Mouse (Mus musculus): ENCODE measurements around the gene Fam25c. TPM values are rescaled to one million over a fixed set of nuclear protein-coding genes. Genes with fewer than 3 reads are reported as not detected.

Gene Fam25c
- polyA plus RNA-seq, 1 experiment from 2014 or later: not detected

- 11% methylated on average over 5 of the region's 5 CpGs for WGBS
- peak overlapping the region; percentile 86 for H3K4me2 ChIP-seq
- peaks cover 7% of the 10 kb centered on the region; the same call in 1 of the 2 replicates for H3K36me3 ChIP-seq
- H3K4me3 ChIP-seq: peak overlapping the region; percentile 86
- H3K27me3 ChIP-seq (replicated peaks): no peaks in the 10 kb centered on the region
- H3K9me3 ChIP-seq: no peaks in the 10 kb centered on the region
- peak overlapping the region; percentile 97 for H3K27ac ChIP-seq (replicated peaks)
- H3K4me1 ChIP-seq: peaks cover 31% of the 10 kb centered on the region
- no peak for ATAC-seq (ENCODE audit: extremely low read depth, insufficient number of reproducible peaks, low FRiP score, low TSS enrichment)
- H3K9ac ChIP-seq: peak overlapping the region; percentile 83
Observed at GRCm38 (mm10) chr14:34309907-34310233, 45.4 kb downstream of the Fam25c start.

GRCm38 (mm10) chr14:34309266-34309665, 46.0 kb downstream of the Fam25c start:
- H3K4me2 ChIP-seq: peak overlapping the region; percentile 86
- 78% methylated on average over 4 of the region's 4 CpGs for WGBS
- H3K36me3 ChIP-seq: peaks cover 7% of the 10 kb centered on the region; the same call in 1 of the 2 replicates
- H3K27ac ChIP-seq (replicated peaks): peak overlapping the region; percentile 97; the same call in 1 of the 2 replicates
- H3K4me3 ChIP-seq: peak overlapping the region; percentile 86
- H3K9ac ChIP-seq: peak overlapping the region; percentile 83
- H3K4me1 ChIP-seq: peaks cover 31% of the 10 kb centered on the region
- no peaks in the 10 kb centered on the region for H3K27me3 ChIP-seq (replicated peaks)
- no peak for ATAC-seq (ENCODE audit: extremely low read depth, insufficient number of reproducible peaks, low FRiP score, low TSS enrichment)
- H3K9me3 ChIP-seq: no peaks in the 10 kb centered on the region

GRCm38 (mm10) chr14:34303265-34303680, 52.0 kb downstream of the Fam25c start:
- H3K36me3 ChIP-seq: peaks cover 10% of the 10 kb centered on the region; the same call in 1 of the 2 replicates
- no peak for ATAC-seq (ENCODE audit: extremely low read depth, insufficient number of reproducible peaks, low FRiP score, low TSS enrichment)
- H3K27me3 ChIP-seq (replicated peaks): no peaks in the 10 kb centered on the region
- no peak overlapping the region for H3K4me3 ChIP-seq
- H3K27ac ChIP-seq (replicated peaks): no peak overlapping the region
- WGBS: 31% methylated on average over 5 of the region's 5 CpGs
- no peaks in the 10 kb centered on the region for H3K9me3 ChIP-seq
- H3K9ac ChIP-seq: no peak overlapping the region
- H3K4me2 ChIP-seq: no peak overlapping the region
- H3K4me1 ChIP-seq: peaks cover 13% of the 10 kb centered on the region

GRCm38 (mm10) chr14:34302681-34303242, 52.5 kb downstream of the Fam25c start:
- H3K4me1 ChIP-seq: peaks cover 14% of the 10 kb centered on the region
- H3K27me3 ChIP-seq (replicated peaks): no peaks in the 10 kb centered on the region
- no peaks in the 10 kb centered on the region for H3K9me3 ChIP-seq
- no peak for ATAC-seq (ENCODE audit: extremely low read depth, insufficient number of reproducible peaks, low FRiP score, low TSS enrichment)
- H3K36me3 ChIP-seq: peaks cover 9% of the 10 kb centered on the region; the same call in 1 of the 2 replicates
- WGBS: 68% methylated on average over 5 of the region's 5 CpGs
- no peak overlapping the region for H3K27ac ChIP-seq (replicated peaks)
- no peak overlapping the region for H3K9ac ChIP-seq
- no peak overlapping the region for H3K4me3 ChIP-seq
- H3K4me2 ChIP-seq: no peak overlapping the region

Other genes starting within 250 kb of the Fam25c start
- gene Npy4r, start 202.9 kb downstream of the Fam25c start, polyA plus RNA-seq (2015; fragmentation: Nextera tagmentation; extraction: Ambion mirVana): 0.07 and 0.08 TPM in 2 replicates
- 0.08 and 0.28 TPM in 2 replicates for gene Gprin2, start 153.8 kb downstream of the Fam25c start, polyA plus RNA-seq (2015; fragmentation: Nextera tagmentation; extraction: Ambion mirVana)
- gene Syt15, start 135.8 kb downstream of the Fam25c start, polyA plus RNA-seq (2015; fragmentation: Nextera tagmentation; extraction: Ambion mirVana): 0.18 and 0.27 TPM in 2 replicates
- 5.9 and 7.3 TPM in 2 replicates for gene Shld2, start 44.9 kb downstream of the Fam25c start, polyA plus RNA-seq (2015; fragmentation: Nextera tagmentation; extraction: Ambion mirVana)
- gene Glud1, start 44.7 kb downstream of the Fam25c start, polyA plus RNA-seq (2015; fragmentation: Nextera tagmentation; extraction: Ambion mirVana): 56.0 and 56.9 TPM in 2 replicates
- 2.9 and 3.2 TPM in 2 replicates for gene Sncg, start 19.4 kb upstream of the Fam25c start, polyA plus RNA-seq (2015; fragmentation: Nextera tagmentation; extraction: Ambion mirVana)
- 29.2 and 30.8 TPM in 2 replicates for gene Mmrn2, start 20.0 kb upstream of the Fam25c start, polyA plus RNA-seq (2015; fragmentation: Nextera tagmentation; extraction: Ambion mirVana)
- gene Bmpr1a, start 147.9 kb upstream of the Fam25c start, polyA plus RNA-seq (2015; fragmentation: Nextera tagmentation; extraction: Ambion mirVana): 37.1 and 37.4 TPM in 2 replicates
- gene 9230112D13Rik, start 167.4 kb upstream of the Fam25c start, polyA plus RNA-seq (2015; fragmentation: Nextera tagmentation; extraction: Ambion mirVana): not detected in 2 replicates
- gene Ldb3, start 233.2 kb upstream of the Fam25c start, polyA plus RNA-seq (2015; fragmentation: Nextera tagmentation; extraction: Ambion mirVana): 226 and 249 TPM in 2 replicates
- 4.8 and 5.8 TPM in 2 replicates for gene Opn4, start 244.7 kb upstream of the Fam25c start, polyA plus RNA-seq (2015; fragmentation: Nextera tagmentation; extraction: Ambion mirVana)

All from heart, embryonic 13.5 days (tissue).